Mouse (Mus musculus) lung, postnatal 0 days (tissue): ENCODE results near the gene Adcy2.

Experiments
- CTCF ChIP-seq: IDR thresholded peaks from 2 replicates; pipeline ENCODE4 v1.5.1; 2016; ENCODE audit warnings: antibody characterized with exemption, mild to moderate bottlenecking
- EP300 ChIP-seq: IDR thresholded peaks from 2 replicates; pipeline ENCODE4 v1.6.1; 2016; ENCODE audit warnings: antibody characterized with exemption, mild to moderate bottlenecking, control low read depth

- no peak for TF ChIP-seq CTCF
- no peak for TF ChIP-seq EP300
Measured at GRCm38 (mm10) chr13:69004406-69004805, 5.1 kb upstream of the Adcy2 start.
